Mouse (Mus musculus): Measurements from ENCODE around the gene Tcf12. TPM values are rescaled to one million over a fixed set of nuclear protein-coding genes. Genes with fewer than 3 reads are reported as not detected.

The Tcf12 gene
- polyA plus RNA-seq, 1 experiment from 2014 or later = 8.3 TPM

GRCm38 (mm10) chr9:72133772-72134245 lies 22.1 kb upstream of the Tcf12 start:
- peak overlapping the region; percentile 91 for H3K27ac ChIP-seq (ENCODE audit: low read depth)
- no peaks in the 10 kb centered on the region for H3K9me3 ChIP-seq (ENCODE audit: low read length)
- peaks cover 12% of the 10 kb centered on the region for H3K4me1 ChIP-seq (ENCODE audit: insufficient read depth)
- no peak for DNase-seq
- peak overlapping the region; percentile 80 for H3K4me3 ChIP-seq (ENCODE audit: low read depth, low read length)
- TF ChIP-seq EP300 (IDR thresholded peaks at IDR 0.05; ENCODE audit: low read depth) (no peak), CTCF (IDR thresholded peaks at IDR 0.05; ENCODE audit: low read depth) (no peak)
- no peaks in the 10 kb centered on the region for H3K36me3 ChIP-seq (replicated peaks; ENCODE audit: insufficient read depth, low read length)
- H3K4me2 ChIP-seq (ENCODE audit: low read depth, low read length) = peak overlapping the region; percentile 92
- 36% methylated on average over 4 of the region's 4 CpGs for WGBS (ENCODE audit: insufficient replicate concordance)
- no peak for ATAC-seq
- H3K27me3 ChIP-seq (ENCODE audit: insufficient read depth, low read length) = no peaks in the 10 kb centered on the region
- H3K9ac ChIP-seq (replicated peaks) = peak overlapping the region; percentile 83

- Histone ChIP-seq H3K9me3 (ENCODE audit: low read length) (no peaks in the 10 kb centered on the region), H3K36me3 (replicated peaks; ENCODE audit: insufficient read depth, low read length) (no peaks in the 10 kb centered on the region), H3K4me2 (ENCODE audit: low read depth, low read length) (peak overlapping the region; percentile 92), H3K9ac (replicated peaks) (peak overlapping the region; percentile 83), H3K4me3 (ENCODE audit: low read depth, low read length) (peak overlapping the region; percentile 80), H3K4me1 (ENCODE audit: insufficient read depth) (peaks cover 12% of the 10 kb centered on the region), H3K27ac (ENCODE audit: low read depth) (peak overlapping the region; percentile 91), H3K27me3 (ENCODE audit: insufficient read depth, low read length) (no peaks in the 10 kb centered on the region)
- ATAC-seq (peak; percentile 93), DNase-seq (peak; percentile 88)
- TF ChIP-seq CTCF (IDR thresholded peaks at IDR 0.05; ENCODE audit: low read depth) (no peak), EP300 (IDR thresholded peaks at IDR 0.05; ENCODE audit: low read depth) (no peak)
- under 1% methylated on average over 55 of the region's 56 CpGs for WGBS (ENCODE audit: insufficient replicate concordance)
These were observed 21.6 kb upstream of the Tcf12 start for GRCm38 (mm10) chr9:72133089-72133771.

- Histone ChIP-seq H3K4me3 (ENCODE audit: low read depth, low read length) (peak overlapping the region; percentile 80), H3K9me3 (ENCODE audit: low read length) (no peaks in the 10 kb centered on the region), H3K9ac (replicated peaks) (peak overlapping the region; percentile 83), H3K36me3 (replicated peaks; ENCODE audit: insufficient read depth, low read length) (no peaks in the 10 kb centered on the region), H3K4me1 (ENCODE audit: insufficient read depth) (peaks cover 12% of the 10 kb centered on the region), H3K27me3 (ENCODE audit: insufficient read depth, low read length) (no peaks in the 10 kb centered on the region), H3K4me2 (ENCODE audit: low read depth, low read length) (peak overlapping the region; percentile 92), H3K27ac (ENCODE audit: low read depth) (peak overlapping the region; percentile 91)
- TF ChIP-seq CTCF (IDR thresholded peaks at IDR 0.05; ENCODE audit: low read depth) = no peak
- TF ChIP-seq EP300 (IDR thresholded peaks at IDR 0.05; ENCODE audit: low read depth) = no peak
- WGBS (ENCODE audit: insufficient replicate concordance) = 6% methylated on average over 29 of the region's 29 CpGs
- ATAC-seq (no peak), DNase-seq (no peak)
These were observed 21.0 kb upstream of the Tcf12 start for GRCm38 (mm10) chr9:72132728-72133088.

- 73% methylated on average over 4 of the region's 4 CpGs for whole genome bisulfite sequencing (ENCODE audit: insufficient replicate concordance)
- Histone ChIP-seq H3K9ac (replicated peaks) (no peak overlapping the region), H3K4me1 (ENCODE audit: insufficient read depth) (peaks cover 12% of the 10 kb centered on the region), H3K36me3 (replicated peaks; ENCODE audit: insufficient read depth, low read length) (no peaks in the 10 kb centered on the region), H3K27ac (ENCODE audit: low read depth) (no peak overlapping the region), H3K4me3 (ENCODE audit: low read depth, low read length) (no peak overlapping the region), H3K27me3 (ENCODE audit: insufficient read depth, low read length) (no peaks in the 10 kb centered on the region), H3K9me3 (ENCODE audit: low read length) (no peaks in the 10 kb centered on the region), H3K4me2 (ENCODE audit: low read depth, low read length) (no peak overlapping the region)
- ATAC-seq (no peak), DNase-seq (no peak)
- no peak for TF ChIP-seq CTCF (IDR thresholded peaks at IDR 0.05; ENCODE audit: low read depth)
- no peak for TF ChIP-seq EP300 (IDR thresholded peaks at IDR 0.05; ENCODE audit: low read depth)
These were observed 18.2 kb upstream of the Tcf12 start for GRCm38 (mm10) chr9:72129884-72130283.

DNA sequence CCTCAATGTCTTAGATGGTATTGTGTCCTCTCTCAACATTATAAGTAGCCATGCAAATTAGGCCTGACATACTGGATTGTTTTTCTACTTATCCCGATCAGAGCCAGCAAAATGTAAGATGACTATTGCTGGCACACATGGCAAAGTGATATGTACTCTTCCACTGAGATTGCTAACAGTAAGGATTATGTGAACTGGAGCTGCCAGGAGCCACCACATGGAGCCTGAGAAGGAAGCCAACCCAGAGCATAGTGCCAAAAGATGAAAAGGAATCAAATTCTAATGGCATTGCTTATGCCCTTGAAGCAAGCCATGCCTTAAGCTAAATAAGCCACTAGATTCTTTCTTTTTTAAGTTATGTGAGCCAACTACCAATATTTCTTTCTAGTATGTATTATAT lies 13.8 kb upstream of the Tcf12 start:
- no peaks in the 10 kb centered on the region for H3K4me1 ChIP-seq (ENCODE audit: insufficient read depth)
- H3K27me3 ChIP-seq (ENCODE audit: insufficient read depth, low read length) = no peaks in the 10 kb centered on the region
- TF ChIP-seq CTCF (IDR thresholded peaks at IDR 0.05; ENCODE audit: low read depth) = no peak
- no peak for TF ChIP-seq EP300 (IDR thresholded peaks at IDR 0.05; ENCODE audit: low read depth)
- no peak overlapping the region for H3K9ac ChIP-seq (replicated peaks)
- H3K4me2 ChIP-seq (ENCODE audit: low read depth, low read length) = no peak overlapping the region
- no peak for DNase-seq
- no peak overlapping the region for H3K27ac ChIP-seq (ENCODE audit: low read depth)
- no peak overlapping the region for H3K4me3 ChIP-seq (ENCODE audit: low read depth, low read length)
- no peaks in the 10 kb centered on the region for H3K9me3 ChIP-seq (ENCODE audit: low read length)
- 68% methylated on average over 1 of the region's 1 CpGs for WGBS (ENCODE audit: insufficient replicate concordance)
- ATAC-seq = no peak
- no peaks in the 10 kb centered on the region for H3K36me3 ChIP-seq (replicated peaks; ENCODE audit: insufficient read depth, low read length)

GRCm38 (mm10) chr9:72118490-72118889 lies 6.8 kb upstream of the Tcf12 start:
- Histone ChIP-seq H3K36me3 (replicated peaks; ENCODE audit: insufficient read depth, low read length) (no peaks in the 10 kb centered on the region), H3K4me2 (ENCODE audit: low read depth, low read length) (no peak overlapping the region), H3K4me3 (ENCODE audit: low read depth, low read length) (no peak overlapping the region), H3K9me3 (ENCODE audit: low read length) (no peaks in the 10 kb centered on the region), H3K4me1 (ENCODE audit: insufficient read depth) (no peaks in the 10 kb centered on the region), H3K27ac (ENCODE audit: low read depth) (no peak overlapping the region), H3K9ac (replicated peaks) (no peak overlapping the region), H3K27me3 (ENCODE audit: insufficient read depth, low read length) (no peaks in the 10 kb centered on the region)
- ATAC-seq = no peak
- no peak for TF ChIP-seq CTCF (IDR thresholded peaks at IDR 0.05; ENCODE audit: low read depth)
- no peak for TF ChIP-seq EP300 (IDR thresholded peaks at IDR 0.05; ENCODE audit: low read depth)
- DNase-seq = no peak
